Mouse (Mus musculus): Measurements from ENCODE around the gene Ptpn13. TPM values are rescaled to one million over a fixed set of nuclear protein-coding genes. Genes with fewer than 3 reads are reported as not detected.

The Ptpn13 gene
- total RNA-seq (2012; rRNA removed) (0.04 TPM in 2 replicates), total RNA-seq (2014; rRNA removed) (not detected in 2 replicates), polyA plus RNA-seq (2012; ENCODE audit: insufficient read length, low read depth) (not detected in 2 replicates)

- Histone ChIP-seq H3K36me3 (replicated peaks in 1 of 2; ENCODE audit: control insufficient read depth in 1 of 2, insufficient read depth in 1 of 2, low read length in 1 of 2) (no peaks in the 10 kb centered on the region), H3K9ac (ENCODE audit: insufficient read depth, low read depth) (no peak within 1 kb of the TSS), H3K79me2 (replicated peaks; ENCODE audit: control insufficient read depth, extremely low read depth, insufficient read depth, poor library complexity, severe bottlenecking) (no peaks in the 10 kb centered on the region), H3K27me3 (replicated peaks) (no peaks in the 10 kb centered on the region), H3K9me3 (replicated peaks; ENCODE audit: low read length) (peaks cover 12% of the 10 kb centered on the region), H3K4me1 (ENCODE audit: control insufficient read depth in 1 of 2, insufficient read depth in 2 of 2) (peaks cover 0 to 15% of the 10 kb centered on the region in 2 experiments; a peak in 2 of 4 replicates), H3K27ac (ENCODE audit: insufficient read depth, low read depth) (no peak within 1 kb of the TSS), H3K4me2 (ENCODE audit: insufficient read depth, low read depth, poor library complexity, severe bottlenecking) (no peak within 1 kb of the TSS), H3K4me3 (replicated peaks in 1 of 3; ENCODE audit: low read depth in 2 of 3, low read length in 2 of 3, poor library complexity in 1 of 3) (no peak within 1 kb of the TSS)
- in situ Hi-C loops (cut with MboI; ENCODE audit: low pct_ligation_motif_present, low pct_unique_long_range_greater_than_20kb, low sequenced_read_pairs) (no loop called here), dilution Hi-C loops (cut with MboI; ENCODE audit: extremely low pct_ligation_motif_present, extremely low pct_unique_long_range_greater_than_20kb, low sequenced_read_pairs) (no loop called here)
- TF ChIP-seq TBP (conservative IDR thresholded peaks at IDR 0.05; ENCODE audit: low read depth, low read length) (no peak), MAX (IDR thresholded peaks at IDR 0.05; ENCODE audit: low read length) (no peak)
- DNase-seq (ENCODE audit: extremely low read depth), result no peak
Observed at GRCm38 (mm10) chr5:103424678-103425319, at the start of gene Ptpn13. TSS of gene Ptpn13 (plus strand) at chr5:103425192.

- no peaks in the 10 kb centered on the region for H3K36me3 ChIP-seq (replicated peaks in 1 of 2; ENCODE audit: control insufficient read depth in 1 of 2, insufficient read depth in 1 of 2, low read length in 1 of 2)
- no peak overlapping the region for H3K9ac ChIP-seq (ENCODE audit: insufficient read depth, low read depth)
- no peaks in the 10 kb centered on the region for H3K4me1 ChIP-seq (ENCODE audit: control insufficient read depth in 1 of 2, insufficient read depth in 2 of 2)
- no peaks in the 10 kb centered on the region for H3K9me3 ChIP-seq (replicated peaks; ENCODE audit: low read length)
- H3K27me3 ChIP-seq (replicated peaks), result no peaks in the 10 kb centered on the region
- no peak overlapping the region for H3K4me3 ChIP-seq (replicated peaks in 1 of 3; ENCODE audit: low read depth in 2 of 3, low read length in 2 of 3, poor library complexity in 1 of 3)
- no peak overlapping the region for H3K4me2 ChIP-seq (ENCODE audit: insufficient read depth, low read depth, poor library complexity, severe bottlenecking)
- in situ Hi-C loops (cut with MboI; ENCODE audit: low pct_ligation_motif_present, low pct_unique_long_range_greater_than_20kb, low sequenced_read_pairs) (loop anchor here (10.0 kb wide), 1 partner anchor 60 kb away; no protein-coding TSS in a partner anchor), dilution Hi-C loops (cut with MboI; ENCODE audit: extremely low pct_ligation_motif_present, extremely low pct_unique_long_range_greater_than_20kb, low sequenced_read_pairs) (no loop called here)
- no peak overlapping the region for H3K27ac ChIP-seq (ENCODE audit: insufficient read depth, low read depth)
- no peaks in the 10 kb centered on the region for H3K79me2 ChIP-seq (replicated peaks; ENCODE audit: control insufficient read depth, extremely low read depth, insufficient read depth, poor library complexity, severe bottlenecking)
- no peak for TF ChIP-seq UBTF (IDR thresholded peaks at IDR 0.05; ENCODE audit: low read depth, low read length)
- TF ChIP-seq NRF1 (IDR thresholded peaks at IDR 0.05; ENCODE audit: low read depth, low read length), result no peak
- no peak for TF ChIP-seq JUND (conservative IDR thresholded peaks at IDR 0.05; ENCODE audit: low read depth, low read length)
- no peak for TF ChIP-seq NELFE (IDR thresholded peaks at IDR 0.05; ENCODE audit: low read depth, low read length)
- no peak for TF ChIP-seq MAFK (IDR thresholded peaks at IDR 0.05; ENCODE audit: insufficient replicate concordance, low read length)
- TF ChIP-seq CHD1 (IDR thresholded peaks at IDR 0.05; ENCODE audit: low read depth, low read length), result no peak
- no peak for TF ChIP-seq HCFC1 (IDR thresholded peaks at IDR 0.05; ENCODE audit: low read depth, low read length)
- no peak for TF ChIP-seq RCOR1 (conservative IDR thresholded peaks at IDR 0.05; ENCODE audit: low read depth, low read length)
- TF ChIP-seq POLR2A (IDR thresholded peaks at IDR 0.05; ENCODE audit: low read depth, low read length), result no peak
- no peak for TF ChIP-seq KAT2A (IDR thresholded peaks at IDR 0.05; ENCODE audit: insufficient replicate concordance, low read length)
- DNase-seq (ENCODE audit: extremely low read depth), result no peak
Observed at GRCm38 (mm10) chr5:103375226-103375625, 49.8 kb upstream of the Ptpn13 start.

All from CH12.LX (cell line).